Mouse (Mus musculus) embryonic facial prominence, embryonic 13.5 days (tissue): Measurements from ENCODE around the gene A830018L16Rik. TPM values are rescaled to one million over a fixed set of nuclear protein-coding genes. Genes with fewer than 3 reads are reported as not detected.

Source experiments
- ATAC-seq: fragments of 200-750 bp; cut with Nextera tagmentation; 2 replicates; pipeline ENCODE4 v1.8.0; 2017; ENCODE audit warnings: low read depth; ENCODE audit not compliant: insufficient number of reproducible peaks, insufficient read depth, low FRiP score, low TSS enrichment
- H3K27ac ChIP-seq: fragments of 300-500 bp; sonication (generic); 2 replicates; pipeline ENCODE4 v1.5.1; 2015; ENCODE audit warnings: moderate library complexity, mild to moderate bottlenecking, inconsistent platforms
- H3K27me3 ChIP-seq: fragments of 300-500 bp; sonication (generic); 2 replicates; pipeline ENCODE4 v1.6.1; 2015; ENCODE audit warnings: mild to moderate bottlenecking, inconsistent platforms
- H3K36me3 ChIP-seq: fragments of 300-500 bp; sonication (generic); 2 replicates; pipeline ENCODE4 v1.6.1; 2015; ENCODE audit warnings: mild to moderate bottlenecking, inconsistent platforms
- H3K4me1 ChIP-seq: fragments of 300-500 bp; sonication (generic); 2 replicates; pipeline ENCODE4 v1.6.1; 2015; ENCODE audit warnings: inconsistent platforms
- H3K4me2 ChIP-seq: fragments of 300-500 bp; sonication (generic); 2 replicates; pipeline ENCODE4 v1.6.1; 2015; ENCODE audit warnings: moderate library complexity, mild to moderate bottlenecking, inconsistent platforms
- H3K4me3 ChIP-seq: fragments of 300-500 bp; sonication (generic); 2 replicates; pipeline ENCODE4 v1.5.1; 2015; ENCODE audit warnings: mild to moderate bottlenecking, inconsistent platforms
- H3K9ac ChIP-seq: fragments of 300-500 bp; sonication (generic); 2 replicates; pipeline ENCODE4 v1.6.1; 2015; ENCODE audit warnings: mild to moderate bottlenecking, inconsistent platforms
- H3K9me3 ChIP-seq: fragments of 300-500 bp; sonication (generic); 2 replicates; pipeline ENCODE4 v1.6.1; 2016; ENCODE audit warnings: inconsistent platforms
- WGBS: fragments of 180-500 bp; shearing (Covaris S2); methylation state at CpG from one replicate; pipeline ENCODE4 v1.1.7; 2015; ENCODE audit warnings: mixed read lengths; 5-methylcytosine and 5-hydroxymethylcytosine counted together
- polyA plus RNA-seq: library from polyadenylated mRNA; unstranded; fragments of >200 nt; fragmentation: Nextera tagmentation; extraction: Ambion mirVana; gene quantifications from 2 replicates; pipeline ENCODE4 v1.2.1, GENCODE M21; 2015

The A830018L16Rik gene
- polyA plus RNA-seq, 1 experiment from 2014 or later = 6.6 TPM

DNA sequence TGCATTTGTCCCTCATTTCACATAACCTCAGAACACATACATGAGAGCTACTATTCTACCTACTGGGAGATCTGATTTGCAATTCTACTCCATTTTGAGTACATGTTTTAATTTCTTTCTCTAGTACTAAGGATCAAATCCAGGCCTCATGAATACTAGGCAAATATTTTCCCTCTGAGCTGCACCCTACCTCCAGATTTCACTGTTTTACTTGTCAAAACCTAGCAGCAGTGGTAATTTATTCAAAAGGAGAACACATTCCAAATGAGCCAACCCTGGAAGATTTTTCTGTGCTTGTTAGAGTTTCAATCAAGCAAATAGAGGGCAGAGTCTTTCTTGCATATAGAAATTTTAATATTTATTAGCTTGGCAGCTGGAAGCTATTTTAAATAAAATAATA lies 238.9 kb downstream of the A830018L16Rik start:
- Histone ChIP-seq H3K9ac (no peak overlapping the region), H3K36me3 (no peaks in the 10 kb centered on the region), H3K4me1 (no peaks in the 10 kb centered on the region), H3K27me3 (no peaks in the 10 kb centered on the region), H3K4me3 (no peak overlapping the region), H3K4me2 (no peak overlapping the region), H3K27ac (no peak overlapping the region), H3K9me3 (no peaks in the 10 kb centered on the region)
- no peak for ATAC-seq

DNA sequence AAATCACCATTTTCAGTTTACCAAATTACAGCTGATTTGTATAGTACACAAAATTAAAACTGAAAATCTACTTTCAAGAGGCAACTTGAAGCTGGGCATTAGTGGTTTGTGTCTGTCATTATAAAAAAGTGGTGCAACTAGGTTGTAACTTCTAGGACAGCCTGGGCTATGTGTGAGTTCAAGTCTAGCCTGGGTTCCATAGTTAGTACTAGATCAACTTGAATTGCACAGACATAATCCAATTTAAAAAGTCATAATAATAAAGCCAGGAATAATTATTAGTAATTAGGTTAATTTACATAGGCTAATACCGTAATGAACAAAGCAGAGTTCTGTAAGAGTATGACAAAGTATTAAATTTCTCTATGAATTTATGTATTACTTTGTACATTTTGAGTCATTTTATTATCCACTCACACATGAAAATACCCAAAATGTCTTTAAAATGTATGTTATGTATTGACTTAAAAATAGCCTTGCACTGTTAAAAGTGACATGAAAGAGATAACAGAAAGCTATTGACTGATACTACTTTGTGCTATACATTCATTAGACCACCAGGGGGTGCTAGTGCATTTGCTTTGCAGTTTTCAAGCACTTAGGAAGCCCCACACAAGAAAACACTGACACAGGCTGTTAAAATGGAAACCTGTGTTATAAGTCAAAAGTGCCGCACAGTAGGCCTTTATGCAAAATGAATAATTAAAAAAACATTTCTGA lies 243.6 kb downstream of the A830018L16Rik start:
- H3K36me3 ChIP-seq = no peaks in the 10 kb centered on the region
- WGBS = 43% methylated on average over 2 of the region's 2 CpGs
- no peak overlapping the region for H3K27ac ChIP-seq
- no peaks in the 10 kb centered on the region for H3K27me3 ChIP-seq
- H3K4me2 ChIP-seq = no peak overlapping the region
- no peak for ATAC-seq
- H3K4me1 ChIP-seq = peaks cover 4% of the 10 kb centered on the region; the same call in 1 of the 2 replicates
- no peak overlapping the region for H3K4me3 ChIP-seq
- H3K9me3 ChIP-seq = no peaks in the 10 kb centered on the region
- no peak overlapping the region for H3K9ac ChIP-seq

DNA sequence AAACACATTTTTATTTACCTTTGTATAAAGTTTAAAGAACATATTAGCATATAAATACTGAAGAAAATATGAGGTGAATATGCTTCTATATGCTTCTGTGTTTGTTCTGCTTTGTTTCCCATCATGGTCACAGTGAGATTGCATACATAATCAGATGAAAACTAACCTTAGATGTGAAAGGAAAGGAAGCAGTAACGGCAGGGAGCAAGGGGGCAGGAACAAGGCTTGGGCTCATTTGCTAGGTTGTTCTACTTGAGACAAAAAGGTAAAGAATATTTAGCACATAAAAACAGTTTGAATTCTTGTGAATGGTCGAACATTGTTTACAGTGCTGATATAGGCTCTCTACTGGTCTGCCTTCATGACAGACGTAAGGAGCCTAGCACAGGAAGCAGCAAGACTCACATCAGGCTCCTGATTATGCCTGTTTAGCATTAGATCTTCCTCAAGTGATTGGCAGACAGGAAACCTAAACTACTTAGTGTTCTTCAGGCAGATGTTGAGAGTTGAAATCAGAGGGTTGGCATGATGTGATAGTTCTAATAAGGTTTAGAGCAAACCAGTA lies 244.2 kb downstream of the A830018L16Rik start:
- no peaks in the 10 kb centered on the region for H3K27me3 ChIP-seq
- no peak overlapping the region for H3K4me3 ChIP-seq
- no peaks in the 10 kb centered on the region for H3K9me3 ChIP-seq
- H3K4me1 ChIP-seq = peaks cover 4% of the 10 kb centered on the region; the same call in 1 of the 2 replicates
- 20% methylated on average over 3 of the region's 3 CpGs for WGBS
- H3K36me3 ChIP-seq = no peaks in the 10 kb centered on the region
- H3K9ac ChIP-seq = no peak overlapping the region
- 0 out of 2 replicates have a peak overlapping the region, but pooled peaks have one; percentile 22 for H3K27ac ChIP-seq
- ATAC-seq = no peak
- H3K4me2 ChIP-seq = no peak overlapping the region

DNA sequence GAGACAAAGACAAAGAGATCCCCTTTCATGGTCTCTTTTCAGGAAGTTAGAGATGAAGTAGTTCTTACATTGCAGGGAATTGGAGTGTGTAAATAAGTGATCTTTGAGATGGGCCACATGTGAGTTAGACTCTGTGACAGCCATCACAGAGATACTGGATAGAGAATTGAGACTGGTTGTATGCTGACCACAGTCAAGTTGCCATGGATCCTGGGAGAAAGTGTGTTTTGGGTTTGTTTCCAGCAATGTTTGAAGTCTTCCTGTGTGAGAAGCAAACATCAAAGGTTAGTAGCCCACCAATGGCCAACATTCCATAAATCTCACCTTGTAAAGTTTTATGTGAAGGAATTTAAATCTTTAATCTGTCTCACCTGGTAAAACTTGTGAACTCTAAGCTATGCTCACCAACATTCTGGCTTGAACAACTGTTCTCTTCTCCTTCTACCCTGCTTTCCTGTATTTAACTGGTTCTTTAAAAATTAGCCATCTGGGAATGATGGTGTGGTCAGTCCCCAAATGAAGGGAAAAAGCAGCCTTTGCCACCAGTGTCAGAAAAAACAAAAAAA lies 330.9 kb downstream of the A830018L16Rik start:
- Histone ChIP-seq H3K9ac (no peak overlapping the region), H3K36me3 (no peaks in the 10 kb centered on the region), H3K27me3 (no peaks in the 10 kb centered on the region), H3K9me3 (0 out of 2 replicates have a peak, but pooled peaks cover 2% of the 10 kb centered on the region), H3K4me1 (no peaks in the 10 kb centered on the region), H3K4me3 (no peak overlapping the region), H3K4me2 (no peak overlapping the region), H3K27ac (no peak overlapping the region)
- ATAC-seq = no peak

DNA sequence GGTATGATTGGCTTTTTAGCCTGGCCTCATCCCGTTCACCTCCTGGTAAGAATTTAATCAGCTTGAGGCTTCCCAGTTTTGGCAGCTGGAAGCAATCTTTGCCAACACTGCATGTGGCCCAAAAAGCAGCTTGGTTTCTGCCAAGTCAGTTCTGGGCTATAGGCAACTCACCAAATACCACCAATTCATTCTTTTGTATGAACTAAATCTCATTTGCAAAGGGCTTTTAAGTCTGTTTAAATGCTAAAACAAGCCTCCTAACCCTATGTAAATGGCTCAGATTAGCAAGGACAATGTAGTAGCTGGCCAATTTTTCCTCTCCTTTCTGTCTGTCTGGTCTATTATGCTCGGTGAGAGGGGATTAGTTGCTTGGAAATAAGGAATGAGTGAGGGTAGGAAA lies 334.5 kb downstream of the A830018L16Rik start:
- no peak overlapping the region for H3K4me2 ChIP-seq
- no peaks in the 10 kb centered on the region for H3K36me3 ChIP-seq
- H3K4me1 ChIP-seq = no peaks in the 10 kb centered on the region
- no peak overlapping the region for H3K4me3 ChIP-seq
- H3K27me3 ChIP-seq = no peaks in the 10 kb centered on the region
- H3K9ac ChIP-seq = no peak overlapping the region
- H3K27ac ChIP-seq = no peak overlapping the region; the same call in 1 of the 2 replicates
- H3K9me3 ChIP-seq = 0 out of 2 replicates have a peak, but pooled peaks cover 2% of the 10 kb centered on the region
- 20% methylated on average over 2 of the region's 2 CpGs for WGBS
- no peak for ATAC-seq

DNA sequence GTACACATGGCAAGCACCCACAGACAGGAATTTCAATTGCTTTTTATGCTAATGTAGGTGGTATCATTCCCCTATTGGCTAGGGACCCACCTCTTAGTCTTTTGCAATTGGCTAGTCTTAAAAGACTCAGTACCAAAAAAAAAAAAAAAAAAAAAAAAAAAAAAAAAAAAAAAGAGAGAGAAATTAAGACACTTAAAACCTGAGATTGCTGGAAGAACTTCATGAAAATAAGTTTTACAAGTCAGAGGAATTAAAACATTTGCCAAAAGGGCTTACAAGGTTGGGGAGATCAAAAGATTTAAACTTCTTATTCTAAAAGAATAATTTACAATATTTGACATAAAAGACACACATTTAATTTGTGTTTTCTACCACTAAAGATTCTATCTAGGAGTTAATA lies 336.2 kb downstream of the A830018L16Rik start:
- Histone ChIP-seq H3K9me3 (0 out of 2 replicates have a peak, but pooled peaks cover 2% of the 10 kb centered on the region), H3K4me3 (no peak overlapping the region), H3K36me3 (no peaks in the 10 kb centered on the region), H3K27me3 (no peaks in the 10 kb centered on the region), H3K9ac (no peak overlapping the region), H3K27ac (no peak overlapping the region), H3K4me2 (no peak overlapping the region), H3K4me1 (no peaks in the 10 kb centered on the region)
- no peak for ATAC-seq

DNA sequence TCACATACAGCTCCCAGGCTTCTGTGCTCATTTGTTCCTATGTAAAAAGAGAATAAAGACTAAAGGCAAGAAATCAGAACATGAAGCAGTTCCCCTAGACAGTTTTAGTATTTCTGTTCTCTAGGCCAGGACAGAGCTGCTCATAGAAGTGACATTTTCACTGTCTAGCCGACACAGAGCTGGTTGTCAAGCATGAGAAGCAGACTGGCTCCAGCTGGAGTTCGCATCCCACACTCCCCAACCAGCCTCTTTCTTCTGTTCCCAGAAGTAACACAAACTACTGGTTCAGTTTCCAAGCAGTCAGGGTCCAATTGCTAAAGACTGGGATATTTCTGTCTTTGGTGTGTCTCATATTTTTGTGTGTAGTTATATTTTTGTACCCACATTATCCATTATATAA lies 336.7 kb downstream of the A830018L16Rik start:
- H3K36me3 ChIP-seq = no peaks in the 10 kb centered on the region
- H3K27me3 ChIP-seq = no peaks in the 10 kb centered on the region
- no peak overlapping the region for H3K4me2 ChIP-seq
- H3K27ac ChIP-seq = no peak overlapping the region
- H3K9ac ChIP-seq = no peak overlapping the region
- no peak for ATAC-seq
- WGBS = 63% methylated on average over 2 of the region's 2 CpGs
- H3K4me1 ChIP-seq = no peaks in the 10 kb centered on the region
- no peak overlapping the region for H3K4me3 ChIP-seq
- H3K9me3 ChIP-seq = 0 out of 2 replicates have a peak, but pooled peaks cover 2% of the 10 kb centered on the region

DNA sequence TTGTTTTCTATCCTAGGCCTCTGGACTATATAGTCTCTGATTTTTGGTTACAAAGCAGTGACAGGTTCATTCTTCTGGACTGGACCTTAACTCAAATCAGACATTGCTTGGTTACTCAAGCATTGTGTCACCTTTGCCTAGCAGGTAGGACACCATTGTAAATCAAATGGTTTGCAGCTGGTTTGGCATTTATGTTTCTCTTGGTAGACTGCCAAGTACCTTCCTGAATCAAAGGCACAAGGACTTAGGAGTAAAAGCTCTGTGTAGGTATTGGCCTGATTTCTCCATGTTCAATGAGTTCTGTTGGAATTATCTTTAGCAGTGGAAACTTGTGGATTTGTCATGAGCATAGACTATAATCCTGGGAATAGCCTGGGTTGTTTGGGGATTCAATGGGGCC lies 338.1 kb downstream of the A830018L16Rik start:
- H3K27ac ChIP-seq = no peak overlapping the region
- H3K9ac ChIP-seq = no peak overlapping the region
- H3K4me3 ChIP-seq = no peak overlapping the region
- H3K36me3 ChIP-seq = no peaks in the 10 kb centered on the region
- H3K4me1 ChIP-seq = no peaks in the 10 kb centered on the region
- H3K27me3 ChIP-seq = no peaks in the 10 kb centered on the region
- ATAC-seq = no peak
- H3K4me2 ChIP-seq = no peak overlapping the region
- no peaks in the 10 kb centered on the region for H3K9me3 ChIP-seq

DNA sequence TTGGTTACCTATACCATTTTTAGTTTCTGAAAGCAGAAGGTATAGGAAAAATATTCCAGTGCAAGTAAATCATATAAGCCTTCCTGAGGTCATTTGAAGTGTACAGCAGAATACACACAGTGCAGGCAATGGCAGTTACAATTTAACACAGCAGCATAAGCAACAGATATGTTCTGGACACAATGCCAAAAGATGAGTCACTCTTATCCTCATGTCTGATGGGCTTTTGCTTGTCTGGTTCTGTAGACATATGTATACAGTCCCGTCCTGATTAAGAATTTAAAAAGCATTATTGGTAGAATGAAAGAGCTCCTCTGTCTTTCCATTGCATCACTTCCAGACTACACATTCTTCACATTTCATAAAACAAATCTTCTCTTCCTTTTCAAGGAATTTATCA lies 374.4 kb downstream of the A830018L16Rik start:
- H3K9me3 ChIP-seq = no peaks in the 10 kb centered on the region
- ATAC-seq = no peak
- H3K9ac ChIP-seq = no peak overlapping the region
- no peak overlapping the region for H3K4me2 ChIP-seq
- no peaks in the 10 kb centered on the region for H3K4me1 ChIP-seq
- no peaks in the 10 kb centered on the region for H3K36me3 ChIP-seq
- 40% methylated on average over 1 of the region's 1 CpGs for WGBS
- H3K4me3 ChIP-seq = no peak overlapping the region
- H3K27me3 ChIP-seq = no peaks in the 10 kb centered on the region
- H3K27ac ChIP-seq = no peak overlapping the region

DNA sequence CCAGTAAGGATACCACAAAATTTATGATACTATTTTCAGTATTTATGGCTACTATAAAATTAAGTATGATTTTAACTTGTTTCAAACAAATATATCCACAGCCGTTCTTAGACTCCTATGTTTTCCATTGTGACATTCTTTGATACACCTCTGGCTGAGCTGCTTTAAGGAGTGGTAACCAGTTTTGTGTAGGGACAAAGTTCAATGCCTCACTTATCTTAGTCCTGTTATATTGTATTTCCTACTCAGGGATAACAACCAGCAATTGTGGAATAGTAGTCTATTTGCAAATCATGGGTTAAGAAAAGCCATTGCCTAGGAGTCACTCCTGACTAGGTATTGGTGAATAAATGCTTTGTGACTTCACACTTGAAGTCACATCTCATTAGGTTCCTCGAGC lies 378.9 kb downstream of the A830018L16Rik start:
- no peak overlapping the region for H3K4me2 ChIP-seq
- H3K9me3 ChIP-seq = no peaks in the 10 kb centered on the region
- no peaks in the 10 kb centered on the region for H3K4me1 ChIP-seq
- H3K36me3 ChIP-seq = no peaks in the 10 kb centered on the region
- no peak for ATAC-seq
- H3K27me3 ChIP-seq = no peaks in the 10 kb centered on the region
- no peak overlapping the region for H3K9ac ChIP-seq
- no peak overlapping the region for H3K27ac ChIP-seq
- WGBS = 90% methylated on average over 2 of the region's 2 CpGs
- H3K4me3 ChIP-seq = no peak overlapping the region

DNA sequence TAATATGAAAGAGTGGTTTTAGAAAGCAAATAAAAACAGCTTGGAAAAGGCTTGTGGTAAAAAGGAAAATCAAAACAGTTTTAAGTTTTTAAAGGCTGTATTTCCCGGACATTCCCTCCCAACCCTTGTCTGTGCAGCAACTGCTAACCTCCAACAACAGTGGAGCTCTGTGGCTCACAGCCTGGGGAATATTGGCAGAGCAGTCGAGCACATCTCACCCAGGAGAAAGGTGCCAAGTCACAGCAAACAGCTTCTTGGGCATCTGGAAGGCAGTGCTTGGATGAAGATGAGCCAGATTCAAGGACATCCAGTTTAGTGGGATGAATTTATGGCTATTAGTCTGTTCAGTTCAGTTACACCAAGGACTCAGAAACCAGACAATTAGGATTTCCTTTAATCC lies 381.8 kb downstream of the A830018L16Rik start:
- Histone ChIP-seq H3K27ac (no peak overlapping the region), H3K4me1 (no peaks in the 10 kb centered on the region), H3K4me3 (no peak overlapping the region), H3K27me3 (no peaks in the 10 kb centered on the region), H3K4me2 (no peak overlapping the region), H3K9ac (no peak overlapping the region), H3K36me3 (no peaks in the 10 kb centered on the region), H3K9me3 (no peaks in the 10 kb centered on the region)
- no peak for ATAC-seq
- 46% methylated on average over 2 of the region's 2 CpGs for WGBS

DNA sequence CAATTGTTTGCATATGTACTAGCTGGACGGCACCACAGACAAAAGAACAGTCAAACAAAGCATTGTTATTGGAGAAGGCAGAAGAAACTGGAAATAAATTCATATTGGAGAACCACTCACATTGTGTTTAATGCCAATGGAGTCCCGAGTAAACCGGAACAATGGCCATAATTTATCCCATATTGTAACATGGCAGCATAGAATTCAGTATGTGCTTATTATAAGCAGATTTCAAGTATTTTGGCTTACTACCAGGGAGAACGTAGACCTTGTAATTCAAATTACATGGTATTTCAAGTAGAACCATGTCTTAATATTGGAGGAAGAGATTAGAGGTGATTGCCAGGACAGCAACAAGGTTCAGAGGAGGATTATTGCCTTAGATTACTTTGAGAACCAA lies 458.9 kb downstream of the A830018L16Rik start:
- H3K27ac ChIP-seq = no peak overlapping the region
- H3K4me2 ChIP-seq = no peak overlapping the region
- 0 out of 2 replicates have a peak, but pooled peaks have one; percentile 52 for ATAC-seq
- WGBS = 30% methylated on average over 4 of the region's 4 CpGs
- H3K27me3 ChIP-seq = no peaks in the 10 kb centered on the region
- peaks cover 8% of the 10 kb centered on the region; the same call in 1 of the 2 replicates for H3K9me3 ChIP-seq
- H3K9ac ChIP-seq = no peak overlapping the region
- no peaks in the 10 kb centered on the region for H3K36me3 ChIP-seq
- H3K4me1 ChIP-seq = peaks cover 4% of the 10 kb centered on the region
- H3K4me3 ChIP-seq = no peak overlapping the region
